Mouse (Mus musculus) T-helper 2 cell (primary cell): ENCODE measurements at regions not wholly inside any gene's neighbourhood (a gene's known extent, or its start where the extent isn't known, plus 50 kb on each side); places are given as distances from the start of the nearest gene placed in this dataset.

ENCODE experiments used
- in situ Hi-C: fragments of 300-600 bp; cut with MboI, MseI; formaldehyde crosslinking; loops from one replicate; pipeline ENCODE4 v1.15.1; 2025; ENCODE audit warnings: high pct_unique_total_duplicates

GRCm38 (mm10) chr15:96944741-96945140, 111.0 kb downstream of the Slc38a4 start:
- in situ Hi-C loops: loop anchor here (25.0 kb wide), 1 partner anchor 432 kb away; no protein-coding TSS in a partner anchor

DNA sequence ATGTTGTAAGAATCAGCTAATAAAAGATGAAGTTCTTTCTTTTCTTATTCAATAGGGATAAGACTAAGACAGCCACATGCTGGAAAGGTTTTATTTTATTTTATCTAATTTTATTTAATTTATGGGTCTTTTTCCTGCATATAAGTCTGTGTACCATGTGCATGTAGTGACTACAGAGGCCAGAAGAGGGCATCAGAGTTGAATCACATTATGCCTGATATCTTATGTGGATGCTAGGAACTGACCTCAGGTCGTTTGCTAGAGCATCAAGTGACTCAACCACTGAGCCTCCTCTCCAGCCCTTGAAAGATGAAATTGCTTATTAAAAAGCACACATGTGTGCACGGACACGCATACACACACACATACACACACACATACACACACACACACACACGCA, 113.1 kb downstream of the Slc38a4 start:
- in situ Hi-C loops: loop anchor here (25.0 kb wide), 1 partner anchor 430 kb away; no protein-coding TSS in a partner anchor

DNA sequence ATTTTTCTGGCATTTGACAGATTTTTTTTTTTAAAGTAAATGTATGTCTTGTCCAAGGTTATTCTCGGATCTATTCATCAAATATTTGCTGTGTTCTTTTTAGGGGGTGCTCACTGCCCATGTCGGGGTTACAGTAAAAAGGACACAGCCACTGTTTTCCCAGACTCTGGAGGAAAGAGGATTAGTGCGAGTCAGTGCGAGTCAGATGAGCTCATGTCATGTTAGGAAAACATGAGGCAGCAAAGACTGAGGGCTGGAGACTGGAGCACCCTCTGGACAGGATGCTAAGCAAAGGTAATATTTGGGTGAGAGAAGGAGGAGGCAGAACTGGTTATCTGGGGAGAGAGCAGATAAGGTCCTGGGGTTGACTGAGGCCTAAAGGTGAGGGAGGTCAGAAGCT, 117.3 kb downstream of the Slc38a4 start:
- in situ Hi-C loops: loop anchor here (25.0 kb wide), 1 partner anchor 426 kb away; no protein-coding TSS in a partner anchor

- in situ Hi-C loops: loop anchor here (25.0 kb wide), 1 partner anchor 425 kb away; no protein-coding TSS in a partner anchor
Measured at GRCm38 (mm10) chr15:96937623-96938022, 118.1 kb downstream of the Slc38a4 start.

- in situ Hi-C loops: loop anchor here (25.0 kb wide), 1 partner anchor 425 kb away; no protein-coding TSS in a partner anchor
Measured at GRCm38 (mm10) chr15:96936705-96937346, 118.9 kb downstream of the Slc38a4 start.

DNA sequence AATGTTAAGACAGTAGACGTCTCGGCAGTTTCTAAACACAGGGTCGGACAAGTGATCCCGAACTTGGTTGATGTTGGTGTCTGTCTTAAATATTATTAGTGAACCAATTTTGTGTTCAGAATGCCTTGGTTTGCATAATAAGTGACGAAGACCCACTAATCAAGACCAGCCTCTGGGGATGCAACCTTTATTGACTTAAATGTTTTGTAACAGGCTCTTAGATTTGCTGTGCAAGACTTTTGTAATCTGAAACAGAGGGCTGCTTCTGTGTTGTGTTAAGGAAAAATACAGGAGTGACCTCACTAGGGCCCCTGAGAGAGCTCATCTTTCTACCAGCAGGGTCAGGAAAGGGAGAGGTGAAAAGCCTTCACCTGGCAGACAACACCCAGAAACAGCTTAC, 119.5 kb downstream of the Slc38a4 start:
- in situ Hi-C loops: loop anchor here (25.0 kb wide), 1 partner anchor 424 kb away; no protein-coding TSS in a partner anchor

GRCm38 (mm10) chr15:96933451-96933850, 122.3 kb downstream of the Slc38a4 start:
- in situ Hi-C loops: loop anchor here (25.0 kb wide), 1 partner anchor 421 kb away; no protein-coding TSS in a partner anchor

DNA sequence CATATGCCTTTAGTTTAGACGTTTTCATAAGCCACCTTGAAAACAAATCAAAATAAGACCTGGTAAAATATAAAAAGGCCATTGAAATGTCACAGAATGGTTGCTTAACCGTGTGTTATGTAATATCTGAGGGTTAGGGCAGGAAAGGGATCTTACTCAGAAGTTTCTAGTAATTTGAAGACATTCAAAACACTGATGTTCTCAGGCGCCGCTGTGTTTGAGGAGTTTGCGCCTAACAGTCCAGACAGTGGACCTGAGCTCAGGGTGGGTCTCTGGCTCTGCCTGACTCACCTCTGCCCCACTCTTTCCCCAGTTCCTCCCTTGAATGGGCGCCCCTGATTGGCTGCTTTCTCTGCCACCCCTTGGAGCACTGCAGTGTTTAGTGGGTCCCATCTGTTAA, 125.2 kb downstream of the Slc38a4 start:
- in situ Hi-C loops: loop anchor here (25.0 kb wide), 1 partner anchor 418 kb away; no protein-coding TSS in a partner anchor

DNA sequence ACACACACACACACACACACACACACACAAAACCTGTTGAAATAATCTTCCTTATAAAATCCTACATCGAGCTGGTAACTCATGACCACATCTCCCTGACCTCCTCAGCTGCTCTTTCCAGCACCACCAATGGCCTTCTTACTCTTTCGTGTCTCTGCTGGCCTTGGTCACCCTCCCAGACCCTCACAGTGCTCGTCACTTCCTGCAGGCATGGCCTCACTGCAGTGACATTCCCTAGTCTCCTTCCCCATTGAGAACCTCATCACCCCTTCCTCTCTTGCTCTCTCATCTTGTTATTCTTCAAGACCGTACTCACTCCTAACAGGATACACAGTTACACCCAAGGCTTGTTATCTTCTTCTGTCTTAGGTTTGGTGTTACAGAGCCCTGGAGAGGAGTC, 126.0 kb downstream of the Slc38a4 start:
- in situ Hi-C loops: loop anchor here (10.0 to 25.0 kb wide), 2 partner anchors 417 to 865 kb away; no protein-coding TSS in a partner anchor

DNA sequence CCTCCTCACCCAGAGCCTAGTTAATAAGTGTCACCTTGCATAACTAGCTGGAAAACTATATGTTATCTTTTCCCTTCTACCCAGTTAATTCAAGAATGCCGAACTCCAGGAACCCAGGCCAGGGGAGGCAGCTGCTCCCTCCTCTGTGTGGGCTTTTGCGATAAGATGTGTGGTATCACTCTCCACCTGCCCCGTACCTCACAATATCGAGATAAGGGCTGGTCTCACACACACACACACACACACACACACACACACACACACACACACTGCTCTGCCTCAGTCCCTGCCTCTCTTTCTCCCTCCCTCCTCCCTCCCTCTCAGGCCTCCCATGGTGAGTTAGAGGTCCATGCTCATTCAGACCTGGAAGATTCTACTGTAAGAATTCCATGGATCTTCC, 127.1 kb downstream of the Slc38a4 start:
- in situ Hi-C loops: loop anchor here (10.0 to 25.0 kb wide), 2 partner anchors 416 to 864 kb away; no protein-coding TSS in a partner anchor

GRCm38 (mm10) chr15:96927674-96928073, 128.1 kb downstream of the Slc38a4 start:
- in situ Hi-C loops: loop anchor here (10.0 to 25.0 kb wide), 2 partner anchors 415 to 863 kb away; no protein-coding TSS in a partner anchor

GRCm38 (mm10) chr15:96926660-96927059, 129.1 kb downstream of the Slc38a4 start:
- in situ Hi-C loops: loop anchor here (10.0 to 25.0 kb wide), 2 partner anchors 414 to 862 kb away; no protein-coding TSS in a partner anchor

- in situ Hi-C loops: no loop called here
Measured at GRCm38 (mm10) chr15:96916586-96916985, 139.2 kb downstream of the Slc38a4 start.

DNA sequence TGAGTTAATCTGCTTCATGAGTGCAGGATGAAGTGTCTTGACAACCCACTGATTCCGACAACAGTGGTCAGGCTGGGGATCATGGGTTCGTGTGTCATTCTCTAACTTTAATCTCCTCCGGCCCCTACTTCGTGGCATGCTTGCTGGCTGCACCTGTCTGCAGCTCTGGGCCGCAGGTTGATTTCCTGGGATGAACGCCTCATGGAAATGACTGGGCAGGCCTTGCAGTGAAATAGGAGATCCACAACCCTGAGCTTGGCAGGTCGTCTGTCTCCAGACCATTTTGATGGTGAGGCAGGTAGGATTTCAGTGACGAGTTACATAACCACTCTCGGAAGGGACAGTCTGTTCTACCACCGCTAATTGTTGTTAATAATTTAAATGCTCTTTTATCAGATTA, 140.2 kb downstream of the Slc38a4 start:
- in situ Hi-C loops: no loop called here

DNA sequence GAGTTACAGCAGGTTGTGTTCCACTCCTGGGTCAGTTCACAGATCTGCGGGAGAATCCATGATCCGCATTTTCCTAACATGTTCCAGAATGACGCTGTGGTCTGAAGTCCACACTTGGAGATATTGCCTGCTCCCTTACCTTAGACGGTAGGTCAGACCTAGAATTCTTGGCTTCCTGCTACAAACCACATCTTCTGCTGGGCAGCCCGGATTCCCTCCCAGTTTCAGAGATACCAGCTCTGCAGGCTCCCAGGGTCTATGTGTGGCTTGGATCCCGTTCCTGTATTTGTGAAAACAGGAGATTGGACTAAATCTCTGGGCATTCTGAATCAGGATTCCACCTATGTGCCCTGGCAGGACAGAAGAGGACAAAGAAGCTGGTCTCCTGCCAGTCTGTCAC, 140.8 kb downstream of the Slc38a4 start:
- in situ Hi-C loops: no loop called here

GRCm38 (mm10) chr15:96905520-96905919, 150.2 kb downstream of the Slc38a4 start:
- in situ Hi-C loops: no loop called here

DNA sequence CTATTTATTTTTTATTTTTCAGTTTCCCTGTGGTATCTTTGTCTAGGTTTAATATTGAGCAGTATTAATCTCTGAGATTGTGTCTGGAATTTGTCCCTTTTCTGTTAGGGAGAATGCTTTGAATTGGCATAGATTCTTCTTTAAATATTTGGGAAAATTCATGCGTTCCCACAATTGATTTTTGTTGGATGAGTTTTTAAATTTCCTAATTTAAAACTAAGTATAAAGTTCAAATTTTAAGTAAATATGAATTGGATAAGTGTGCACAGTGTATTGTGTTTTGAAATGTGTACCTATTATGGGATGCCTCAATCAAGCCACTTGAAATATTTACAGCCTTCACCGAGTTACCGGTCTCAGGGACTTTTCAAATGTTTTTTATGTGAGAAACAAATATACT, 152.3 kb downstream of the Slc38a4 start:
- in situ Hi-C loops: no loop called here

DNA sequence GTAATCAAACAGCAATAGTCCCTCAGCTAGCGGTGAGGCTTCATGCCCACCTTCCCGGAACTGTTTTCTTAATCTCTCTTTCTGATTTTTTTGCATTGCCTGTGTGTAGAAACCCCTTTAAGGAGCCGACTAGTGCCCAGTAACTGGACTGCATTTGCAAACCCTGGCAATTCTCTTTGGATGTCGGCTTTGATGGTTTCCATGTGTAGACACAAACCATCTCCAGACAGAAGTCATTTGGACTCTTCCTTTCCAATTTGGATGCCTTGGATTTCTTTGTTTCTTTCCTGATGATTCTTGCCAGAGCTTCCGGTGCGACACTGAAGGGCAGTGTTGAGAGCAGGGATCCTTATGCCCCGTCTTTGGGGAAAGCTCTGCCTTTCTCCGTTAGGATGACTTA, 153.0 kb downstream of the Slc38a4 start:
- in situ Hi-C loops: no loop called here

DNA sequence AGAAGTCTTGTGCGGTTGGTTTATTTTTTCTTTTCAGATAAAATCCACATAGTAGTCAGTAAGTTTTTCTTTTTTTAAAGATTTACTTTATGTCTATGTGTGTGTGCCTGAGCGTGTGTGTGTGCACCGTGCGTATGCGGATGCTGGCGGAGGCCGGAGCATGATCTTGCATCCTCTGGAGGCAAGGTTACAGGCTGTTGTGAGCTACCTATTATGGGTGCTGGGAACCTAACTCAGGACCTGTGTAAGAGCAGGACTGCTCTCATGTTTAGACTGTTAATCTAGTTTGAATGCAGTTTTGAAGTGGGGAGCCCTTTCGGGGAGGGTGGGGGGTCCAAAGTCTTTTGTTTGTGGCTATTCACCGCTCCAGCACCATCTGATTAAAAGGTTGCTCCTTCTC, 154.1 kb downstream of the Slc38a4 start:
- in situ Hi-C loops: no loop called here

GRCm38 (mm10) chr15:96898285-96898684, 157.5 kb downstream of the Slc38a4 start:
- in situ Hi-C loops: no loop called here

GRCm38 (mm10) chr15:96884901-96885300, 170.9 kb downstream of the Slc38a4 start:
- in situ Hi-C loops: no loop called here

GRCm38 (mm10) chr15:96883754-96884153, 172.0 kb downstream of the Slc38a4 start:
- in situ Hi-C loops: no loop called here

DNA sequence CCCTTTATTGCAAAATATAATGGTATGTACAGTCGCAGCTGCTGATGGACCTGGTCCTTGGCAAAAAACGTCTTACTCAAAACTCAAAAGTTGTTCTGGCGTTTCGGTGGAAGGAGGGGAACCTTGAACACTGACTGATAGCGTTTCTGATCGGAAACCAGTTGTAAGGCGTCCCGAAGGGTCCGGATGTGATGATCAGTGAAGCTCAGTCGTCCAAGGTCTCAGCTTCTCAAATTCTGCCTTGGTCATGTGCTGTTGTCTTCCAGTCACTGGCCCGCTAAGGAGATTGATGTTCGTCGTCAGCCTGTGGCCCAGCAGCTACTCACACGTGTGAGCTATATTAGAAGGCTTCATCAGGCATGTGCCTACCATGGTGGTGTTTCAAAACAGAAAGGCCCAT, 173.5 kb downstream of the Slc38a4 start:
- in situ Hi-C loops: no loop called here
